Mouse (Mus musculus) right cerebral cortex, postnatal 14 days (tissue): Measurements from ENCODE around the gene Ddn.
A peak's percentile ranks its signal among the peaks of the same experiment; 100 is the strongest.

ENCODE experiments used
- DNase-seq: peaks from one replicate; pipeline ENCODE4 v3.0.0; 2022

The Ddn gene

GRCm38 (mm10) chr15:98772511-98773211 is 36.6 kb downstream of the Ddn start:
- DNase-seq = no peak

- DNase-seq = no peak
Observed at GRCm38 (mm10) chr15:98771813-98772425, 37.4 kb downstream of the Ddn start.

- no peak for DNase-seq
Observed at GRCm38 (mm10) chr15:98768259-98768658, 41.0 kb downstream of the Ddn start.

GRCm38 (mm10) chr15:98765929-98766328 is 43.4 kb downstream of the Ddn start:
- no peak for DNase-seq

GRCm38 (mm10) chr15:98762670-98763529 is 46.4 kb downstream of the Ddn start, which contains the start of gene Arf3:
TSS of gene Arf3 (minus strand) at chr15:98763214.
- DNase-seq = peak; percentile 97

GRCm38 (mm10) chr15:98762201-98762621 is 47.1 kb downstream of the Ddn start:
- peak; percentile 69 for DNase-seq

- no peak for DNase-seq
Observed at GRCm38 (mm10) chr15:98754125-98754524, 55.2 kb downstream of the Ddn start.
